Mouse (Mus musculus) liver, postnatal 0 days (tissue): ENCODE results near the gene Ttll2.
"Not testable (repeated sequence)": the region's sequence is repeated elsewhere in the genome, so short reads cannot be mapped to it uniquely, and the experiment has no call there.

ENCODE experiments used
- CTCF ChIP-seq: sonication (generic); IDR thresholded peaks from 2 replicates; pipeline ENCODE4 v1.5.1; 2016; ENCODE audit warnings: antibody characterized with exemption, low read depth
- EP300 ChIP-seq: IDR thresholded peaks from 2 replicates; pipeline ENCODE4 v1.6.1; 2016; ENCODE audit warnings: antibody characterized with exemption, low read depth, mild to moderate bottlenecking

DNA sequence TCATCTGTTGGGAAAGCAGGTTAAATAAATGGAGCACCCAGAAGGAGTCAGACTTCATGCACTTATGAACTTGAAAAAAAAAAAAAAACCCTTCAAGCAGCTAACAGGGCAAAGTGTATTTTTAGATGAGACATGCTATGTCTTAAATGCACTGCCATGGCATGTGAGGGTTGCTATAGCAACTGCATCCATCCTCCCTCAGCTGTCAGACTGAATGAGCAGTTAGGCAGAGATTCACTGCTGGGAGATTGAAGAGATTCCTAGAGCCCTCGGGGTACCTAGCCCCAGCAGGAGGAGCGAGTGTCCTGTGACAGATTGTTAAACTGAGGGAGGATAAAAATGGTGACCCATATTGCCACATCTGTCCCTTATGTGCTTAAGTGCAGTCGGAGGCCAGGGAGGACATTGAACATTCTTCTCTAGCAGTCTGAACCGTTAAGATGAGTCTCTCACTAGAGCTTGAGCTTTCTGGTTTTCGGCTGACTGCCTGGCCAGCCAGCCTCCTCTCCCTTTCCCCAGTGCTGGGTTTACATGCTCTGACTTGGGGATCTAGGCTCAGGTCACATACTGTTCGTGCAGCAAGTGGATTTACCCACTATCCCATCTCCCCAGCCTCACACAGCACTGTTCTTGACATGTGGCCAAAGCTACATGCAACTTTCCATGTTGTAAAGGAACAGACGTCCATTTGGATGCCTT lies 14.3 kb upstream of the Ttll2 start:
- TF ChIP-seq CTCF, EP300: not testable (repeated sequence)
